ENCODE assay signal across 36 mouse cellular contexts in the genomic region with DNA sequence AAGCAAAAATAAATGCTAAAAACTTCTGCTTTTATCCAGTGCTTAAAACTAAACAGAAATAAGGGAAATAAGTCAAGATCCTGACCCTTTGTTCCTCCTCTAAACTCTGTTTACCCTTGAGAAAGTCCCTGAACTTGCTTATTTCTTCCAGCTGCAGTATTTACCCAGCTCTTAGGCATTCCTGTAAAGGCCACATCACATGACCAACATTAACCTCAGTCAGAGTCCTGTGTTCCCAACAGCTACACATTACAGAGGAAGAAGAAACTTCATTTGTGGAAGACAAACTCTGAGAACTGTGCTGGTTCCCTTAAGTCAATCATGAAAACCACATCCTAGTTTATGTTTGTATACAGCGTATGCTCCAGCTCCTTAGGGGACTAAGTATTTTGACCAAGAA. TPM values are rescaled to one million over a fixed set of nuclear protein-coding genes. Genes with fewer than 3 reads are reported as not detected.
A peak's percentile ranks its signal among the peaks of the same experiment; 100 is the strongest.
DNase-seq lines count a peak whose midpoint lies in the region; ATAC-seq and TF ChIP-seq lines count a peak whose summit lies in the region.
"Had no signal": no experiment of that assay in that cellular context is flagged by ENCODE, and none has a peak within 500 bp of the region (broad histone marks: within the 10 kb centered on the region; RNA-seq: fewer than 3 reads in every experiment).

No protein-coding gene starts in this region.

- no peaks in the 10 kb centered on the region for H3K36me3 ChIP-seq in intestine, embryonic 16.5 days (ENCODE audit: control insufficient read depth, insufficient read depth, low read length)
- H3K36me3 ChIP-seq in intestine, postnatal 0 days (ENCODE audit: control insufficient read depth, insufficient read depth): no peaks in the 10 kb centered on the region
- H3K36me3 ChIP-seq in liver, adult 2 months (ENCODE audit: control insufficient read depth, insufficient read depth, low read length): peaks cover 67% of the 10 kb centered on the region
- H3K36me3 ChIP-seq in liver, embryonic 11.5 days (ENCODE audit: control insufficient read depth, insufficient read depth, low read length): no peaks in the 10 kb centered on the region
- H3K36me3 ChIP-seq in midbrain, postnatal 0 days (ENCODE audit: insufficient read depth, low read length): no peaks in the 10 kb centered on the region
- H3K36me3 ChIP-seq: embryonic facial prominence, embryonic 12.5 days; forebrain, embryonic 10.5 days; forebrain, embryonic 15.5 days; heart, embryonic 12.5 days; hindbrain, embryonic 13.5 days; limb, embryonic 10.5 days; limb, embryonic 15.5 days; midbrain, embryonic 12.5 days; neural tube, embryonic 13.5 days had no signal

- no peaks in the 10 kb centered on the region for H3K9me3 ChIP-seq in intestine, embryonic 16.5 days (ENCODE audit: control insufficient read depth, low read length)
- H3K9me3 ChIP-seq in intestine, postnatal 0 days (ENCODE audit: control insufficient read depth): no peaks in the 10 kb centered on the region
- no peaks in the 10 kb centered on the region for H3K9me3 ChIP-seq in liver, embryonic 11.5 days (ENCODE audit: control insufficient read depth, low read length)
- H3K9me3 ChIP-seq in midbrain, postnatal 0 days (ENCODE audit: low read length): no peaks in the 10 kb centered on the region
- H3K9me3 ChIP-seq: embryonic facial prominence, embryonic 12.5 days; forebrain, embryonic 10.5 days; forebrain, embryonic 15.5 days; heart, embryonic 12.5 days; hindbrain, embryonic 13.5 days; limb, embryonic 10.5 days; limb, embryonic 15.5 days; megakaryocyte, embryonic 14.5 days; midbrain, embryonic 12.5 days; neural tube, embryonic 13.5 days had no signal

- no peak overlapping the region for H3K4me2 ChIP-seq in intestine, embryonic 16.5 days (ENCODE audit: low read depth, low read length)
- H3K4me2 ChIP-seq in intestine, postnatal 0 days (replicated peaks; ENCODE audit: low read depth): no peak overlapping the region
- H3K4me2 ChIP-seq in liver, embryonic 11.5 days: no peak overlapping the region
- H3K4me2 ChIP-seq in midbrain, postnatal 0 days (ENCODE audit: low read depth, low read length, poor library complexity, severe bottlenecking): no peak overlapping the region
- H3K4me2 ChIP-seq: embryonic facial prominence, embryonic 12.5 days; forebrain, embryonic 15.5 days; heart, embryonic 12.5 days; hindbrain, embryonic 13.5 days; limb, embryonic 15.5 days; midbrain, embryonic 12.5 days; neural tube, embryonic 13.5 days had no signal

- DNase-seq in liver, adult 2 months (ENCODE audit: extremely low read depth, low read depth, low spot score): peak; percentile 71
- no peak for DNase-seq in liver, embryonic 11.5 days (ENCODE audit: low spot score)
- peak; percentile 1 to 4 for DNase-seq in spleen, postnatal 36 days (ENCODE audit: low spot score in 2 of 2)
- no peak for DNase-seq in spleen, postnatal 10 days (ENCODE audit: low spot score in 2 of 2)
- DNase-seq in adrenal gland, postnatal 25 days: no peak
- no peak for DNase-seq in midbrain, postnatal 0 days (ENCODE audit: low spot score)
- DNase-seq: adrenal gland, postnatal 10 days; cerebellum, adult 11 months; cerebellum, adult 9-10 months; cerebellum, postnatal 36 days; embryo, embryonic 11 days; gastrocnemius, adult 2 months; gastrocnemius, postnatal 36 days; heart, postnatal 4 days; layer of hippocampus, postnatal 36 days; lung, postnatal 14 days; right cerebral cortex, postnatal 4 days; thymus, postnatal 4 days had no signal

- H3K27me3 ChIP-seq in intestine, embryonic 16.5 days (replicated peaks; ENCODE audit: control insufficient read depth, insufficient read depth, low read length): no peaks in the 10 kb centered on the region
- no peaks in the 10 kb centered on the region for H3K27me3 ChIP-seq in intestine, postnatal 0 days (replicated peaks; ENCODE audit: control insufficient read depth, insufficient read depth, low read length)
- no peaks in the 10 kb centered on the region for H3K27me3 ChIP-seq in liver, adult 2 months (ENCODE audit: control insufficient read depth, insufficient read depth, low read length)
- H3K27me3 ChIP-seq in liver, embryonic 11.5 days (replicated peaks; ENCODE audit: control insufficient read depth, insufficient read depth, low read length): no peaks in the 10 kb centered on the region
- no peaks in the 10 kb centered on the region for H3K27me3 ChIP-seq in midbrain, postnatal 0 days (ENCODE audit: insufficient read depth, low read length)
- H3K27me3 ChIP-seq: CH12.LX; embryonic facial prominence, embryonic 12.5 days; forebrain, embryonic 15.5 days; heart, embryonic 12.5 days; hindbrain, embryonic 13.5 days; limb, embryonic 15.5 days; megakaryocyte, embryonic 14.5 days; midbrain, embryonic 12.5 days; neural tube, embryonic 13.5 days had no signal

- H3K4me1 ChIP-seq in intestine, embryonic 16.5 days (ENCODE audit: control insufficient read depth, insufficient read depth, low read length): no peaks in the 10 kb centered on the region
- H3K4me1 ChIP-seq in intestine, postnatal 0 days (replicated peaks; ENCODE audit: control insufficient read depth, insufficient read depth, low read length): no peaks in the 10 kb centered on the region
- peaks cover 3% of the 10 kb centered on the region for H3K4me1 ChIP-seq in liver, adult 2 months (ENCODE audit: control insufficient read depth, insufficient read depth, low read length)
- H3K4me1 ChIP-seq in liver, embryonic 11.5 days (replicated peaks; ENCODE audit: control insufficient read depth, insufficient read depth, low read length): no peaks in the 10 kb centered on the region
- no peaks in the 10 kb centered on the region for H3K4me1 ChIP-seq in midbrain, postnatal 0 days (ENCODE audit: insufficient read depth, low read length)
- H3K4me1 ChIP-seq: embryonic facial prominence, embryonic 12.5 days; forebrain, embryonic 10.5 days; forebrain, embryonic 15.5 days; heart, embryonic 12.5 days; hindbrain, embryonic 13.5 days; limb, embryonic 10.5 days; limb, embryonic 15.5 days; megakaryocyte, embryonic 14.5 days; midbrain, embryonic 12.5 days; neural tube, embryonic 13.5 days had no signal

- H3K79me2 ChIP-seq in liver, adult 2 months (ENCODE audit: control insufficient read depth, insufficient read depth, low read length): no peaks in the 10 kb centered on the region

- WGBS in intestine, embryonic 16.5 days: 86% methylated on average over 1 of the region's 1 CpGs
- 69% methylated on average over 1 of the region's 1 CpGs for WGBS in intestine, postnatal 0 days
- 89% methylated on average over 1 of the region's 1 CpGs for WGBS in liver, adult 2 months
- 81% methylated on average over 1 of the region's 1 CpGs for WGBS in liver, embryonic 11.5 days
- 91% methylated on average over 1 of the region's 1 CpGs for WGBS in midbrain, postnatal 0 days

- ATAC-seq in intestine, embryonic 16.5 days: peak; percentile 60; the same call in 1 of the 2 replicates
- no peak for ATAC-seq in intestine, postnatal 0 days
- ATAC-seq in liver, embryonic 11.5 days (replicated peaks; ENCODE audit: low FRiP score): no peak
- no peak for ATAC-seq in midbrain, postnatal 0 days (ENCODE audit: low FRiP score)
- ATAC-seq: forebrain, embryonic 15.5 days had no signal

- no peak for TF ChIP-seq CTCF in intestine, postnatal 0 days (IDR thresholded peaks at IDR 0.05; ENCODE audit: low read depth)
- no peak for TF ChIP-seq CTCF in liver, adult 2 months (IDR thresholded peaks at IDR 0.05; ENCODE audit: low read depth, low read length)
- no peak for TF ChIP-seq CTCF in midbrain, postnatal 0 days (IDR thresholded peaks at IDR 0.05)

- H3K27ac ChIP-seq in intestine, embryonic 16.5 days (ENCODE audit: low read length): no peak overlapping the region
- no peak overlapping the region for H3K27ac ChIP-seq in intestine, postnatal 0 days (ENCODE audit: low read depth, low read length)
- H3K27ac ChIP-seq in liver, adult 2 months (replicated peaks; ENCODE audit: insufficient read depth, low read depth, low read length): no peak overlapping the region
- no peak overlapping the region for H3K27ac ChIP-seq in liver, embryonic 11.5 days (ENCODE audit: low read depth, low read length)
- no peak overlapping the region for H3K27ac ChIP-seq in midbrain, postnatal 0 days (ENCODE audit: low read depth, low read length)
- H3K27ac ChIP-seq: embryonic facial prominence, embryonic 12.5 days; forebrain, embryonic 10.5 days; forebrain, embryonic 15.5 days; gastrocnemius, adult 2 months; hindbrain, embryonic 13.5 days; limb, embryonic 10.5 days; limb, embryonic 15.5 days; midbrain, embryonic 12.5 days; neural tube, embryonic 13.5 days had no signal

- TF ChIP-seq POLR2A in liver, adult 2 months (IDR thresholded peaks at IDR 0.05; ENCODE audit: extremely low read depth, insufficient read depth, low read length): no peak

- H3K9ac ChIP-seq in intestine, embryonic 16.5 days (ENCODE audit: low read depth, low read length): no peak overlapping the region
- H3K9ac ChIP-seq in intestine, postnatal 0 days (ENCODE audit: low read depth, low read length): no peak overlapping the region
- H3K9ac ChIP-seq in liver, adult 2 months (ENCODE audit: low read depth, low read length): no peak overlapping the region
- no peak overlapping the region for H3K9ac ChIP-seq in liver, embryonic 11.5 days (ENCODE audit: low read depth, low read length)
- H3K9ac ChIP-seq in midbrain, postnatal 0 days (replicated peaks; ENCODE audit: low read length, poor library complexity, severe bottlenecking): no peak overlapping the region
- H3K9ac ChIP-seq: embryonic facial prominence, embryonic 12.5 days; forebrain, embryonic 15.5 days; heart, embryonic 12.5 days; hindbrain, embryonic 13.5 days; limb, embryonic 15.5 days; midbrain, embryonic 12.5 days; neural tube, embryonic 13.5 days had no signal

- H3K4me3 ChIP-seq in intestine, embryonic 16.5 days (ENCODE audit: low read length): no peak overlapping the region
- H3K4me3 ChIP-seq in intestine, postnatal 0 days (ENCODE audit: low read depth, low read length): no peak overlapping the region
- H3K4me3 ChIP-seq in liver, adult 2 months (ENCODE audit: insufficient read depth, low read depth, low read length): no peak overlapping the region
- H3K4me3 ChIP-seq in liver, embryonic 11.5 days (ENCODE audit: low read depth, low read length): no peak overlapping the region
- no peak overlapping the region for H3K4me3 ChIP-seq in midbrain, postnatal 0 days (ENCODE audit: low read depth, low read length)
- H3K4me3 ChIP-seq: embryonic facial prominence, embryonic 12.5 days; forebrain, embryonic 10.5 days; forebrain, embryonic 15.5 days; gastrocnemius, adult 2 months; heart, embryonic 12.5 days; hindbrain, embryonic 13.5 days; limb, embryonic 10.5 days; limb, embryonic 15.5 days; megakaryocyte, embryonic 14.5 days; midbrain, embryonic 12.5 days; neural tube, embryonic 13.5 days had no signal

RNA-seq across cellular contexts. Expression of a gene that starts 7.2 kb away (rescaled TPM):
- 0.16 and 0.24 TPM in 2 replicates for polyA plus RNA-seq in intestine, embryonic 16.5 days (2015; fragmentation: Nextera tagmentation; extraction: Ambion mirVana)
- 0.73 and 1.1 TPM in 2 replicates for polyA plus RNA-seq in intestine, postnatal 0 days (2015; fragmentation: Nextera tagmentation; extraction: Ambion mirVana)
- total RNA-seq in liver, adult 2 months (2014; rRNA removed): 10.9 and 14.7 TPM in 2 replicates
- 3.1 and 6.2 TPM in 2 replicates for polyA plus RNA-seq in liver, adult 2 months (2012; rRNA removed)
- not detected in 2 replicates for polyA plus RNA-seq in liver, embryonic 11.5 days (2014; fragmentation: Nextera tagmentation; extraction: Ambion mirVana)
- 6.4 and 8.8 TPM in 2 replicates for total RNA-seq in adrenal gland, postnatal 25 days (2021)
- total RNA-seq in midbrain, postnatal 0 days (2014; rRNA removed): not detected in 2 replicates
- not detected in 2 replicates for polyA plus RNA-seq in midbrain, postnatal 0 days (2015; fragmentation: Nextera tagmentation; extraction: Ambion mirVana)
- total RNA-seq: CH12.LX; ES-E14; heart, postnatal 4 days; layer of hippocampus, postnatal 36 days had no signal
- polyA plus RNA-seq: C2C12; embryonic facial prominence, embryonic 12.5 days; forebrain, embryonic 10.5 days; forebrain, embryonic 15.5 days; heart, embryonic 12.5 days; heart, postnatal 0 days; hindbrain, embryonic 13.5 days; limb, embryonic 10.5 days; midbrain, embryonic 12.5 days; neural tube, embryonic 13.5 days; stomach, embryonic 14.5 days; thymus, postnatal 0 days had no signal

Comparison
In these comparisons a context has a peak if more than half of its experiments do, and no peak if none do; other contexts are left out.
1. DNase-seq: peak in liver, adult 2 months (single experiment) and spleen, postnatal 36 days (2 of 2); none in liver, embryonic 11.5 days (single experiment), spleen, postnatal 10 days (0 of 2), adrenal gland, postnatal 25 days (single experiment) and midbrain, postnatal 0 days (single experiment).